Mouse (Mus musculus) testis, adult 2 months (tissue): ENCODE measurements around the gene Pus3.

Experiments
- CTCF ChIP-seq: fragments of 200-500 bp; IDR thresholded peaks from 2 replicates; pipeline ENCODE4 v1.5.1; 2012; ENCODE audit warnings: low read depth, mild to moderate bottlenecking, inconsistent platforms, low read length, moderate library complexity; ENCODE audit not compliant: control insufficient read depth, insufficient read depth, insufficient replicate concordance
- POLR2A ChIP-seq: fragments of 200-500 bp; IDR thresholded peaks from 2 replicates; pipeline ENCODE4 v1.6.1; 2012; ENCODE audit warnings: low read depth, mild to moderate bottlenecking, inconsistent platforms, low read length, moderate library complexity; ENCODE audit not compliant: control insufficient read depth

DNA sequence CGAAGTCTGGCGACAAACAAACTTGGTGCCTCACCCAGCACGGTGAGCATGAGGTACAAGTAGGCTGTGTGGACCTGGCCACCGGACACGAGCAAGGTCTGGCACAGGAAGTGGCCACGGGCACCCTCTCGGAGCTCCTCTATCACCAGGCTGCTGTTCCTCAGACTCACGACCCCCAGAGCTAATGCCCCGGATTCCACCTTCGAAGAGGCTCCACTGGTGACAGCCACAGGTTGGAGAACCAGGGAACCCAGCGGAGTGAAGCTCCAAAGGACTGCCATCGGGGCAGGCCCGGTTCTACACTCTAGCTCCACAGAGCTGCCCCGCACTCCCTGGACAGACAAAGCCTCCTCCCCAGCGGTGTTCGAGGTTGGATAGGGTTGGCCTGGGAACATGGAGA, 41.7 kb upstream of the Pus3 start:
- TF ChIP-seq CTCF, result no peak
- no peak for TF ChIP-seq POLR2A
